Mouse (Mus musculus) right cerebral cortex, postnatal 10 days (tissue): ENCODE measurements at regions not wholly inside any gene's neighbourhood (a gene's known extent, or its start where the extent isn't known, plus 50 kb on each side); places are given as distances from the start of the nearest gene placed in this dataset.

Experiments used
- DNase-seq, 2 experiments: peaks; one replicate each; pipeline ENCODE4 v3.0.0; 2021; ENCODE audit warnings: low spot score in 2 of 2

GRCm38 (mm10) chr9:52849931-52850330 lies 170.4 kb upstream of the AI593442 start:
- no peak for DNase-seq

- DNase-seq = no peak
Measured at GRCm38 (mm10) chr9:52841105-52841504, 161.5 kb upstream of the AI593442 start.

GRCm38 (mm10) chr9:52839996-52840395 lies 160.4 kb upstream of the AI593442 start:
- DNase-seq = no peak

GRCm38 (mm10) chr9:52836151-52836630 lies 156.6 kb upstream of the AI593442 start:
- no peak for DNase-seq

- no peak for DNase-seq
Measured at GRCm38 (mm10) chr9:52835481-52836150, 156.0 kb upstream of the AI593442 start.

GRCm38 (mm10) chr9:52826781-52827180 lies 147.2 kb upstream of the AI593442 start:
- DNase-seq = no peak

GRCm38 (mm10) chr9:52816309-52816708 lies 136.7 kb upstream of the AI593442 start:
- no peak for DNase-seq

GRCm38 (mm10) chr9:52802969-52803368 lies 123.4 kb upstream of the AI593442 start:
- no peak for DNase-seq

GRCm38 (mm10) chr9:52801801-52802200 lies 122.2 kb upstream of the AI593442 start:
- no peak for DNase-seq

- no peak for DNase-seq
Measured at GRCm38 (mm10) chr9:52800476-52800875, 120.9 kb upstream of the AI593442 start.

GRCm38 (mm10) chr9:52792596-52792995 lies 113.0 kb upstream of the AI593442 start:
- peak; percentile 39 to 65 for DNase-seq

- DNase-seq = no peak
Measured at GRCm38 (mm10) chr9:52782520-52782919, 102.9 kb upstream of the AI593442 start.

GRCm38 (mm10) chr9:52776542-52776941 lies 97.0 kb upstream of the AI593442 start:
- no peak for DNase-seq

GRCm38 (mm10) chr9:52775232-52775631 lies 95.7 kb upstream of the AI593442 start:
- DNase-seq = no peak

- DNase-seq = peak in 1 of 2 experiments; percentile 52
Measured at GRCm38 (mm10) chr9:52768056-52768455, 88.5 kb upstream of the AI593442 start.

- no peak for DNase-seq
Measured at GRCm38 (mm10) chr9:52765809-52766208, 86.2 kb upstream of the AI593442 start.

GRCm38 (mm10) chr9:52762836-52763235 lies 83.3 kb upstream of the AI593442 start:
- DNase-seq = no peak

- no peak for DNase-seq
Measured at GRCm38 (mm10) chr9:52761257-52761656, 81.7 kb upstream of the AI593442 start.

- DNase-seq = peak; percentile 49 to 70
Measured at GRCm38 (mm10) chr9:52748366-52748765, 68.8 kb upstream of the AI593442 start.

- peak in 1 of 2 experiments; percentile 43 for DNase-seq
Measured at GRCm38 (mm10) chr9:52738560-52739100, 59.0 kb upstream of the AI593442 start.
